Mouse (Mus musculus) thymus, postnatal 25 days (tissue): ENCODE results near the gene Cela3b.

Experiments used
- DNase-seq: peaks from one replicate; pipeline ENCODE4 v3.0.0; 2022

The Cela3b gene

GRCm38 (mm10) chr4:137371596-137372523 lies 58.5 kb downstream of the Cela3b start:
- no peak for DNase-seq
